Mouse (Mus musculus): ENCODE measurements around the gene Tnpo3.

GRCm38 (mm10) chr6:29637397-29638373, 28.0 kb upstream of the Tnpo3 start:
- no peak for TF ChIP-seq GATA1 (IDR thresholded peaks at IDR 0.05; ENCODE audit: borderline replicate concordance, low read length)
- no peak for TF ChIP-seq FLI1 (IDR thresholded peaks at IDR 0.05; ENCODE audit: low read length)

Data from megakaryocyte, embryonic 14.5 days (primary cell).